Mouse (Mus musculus): Measurements from ENCODE around the gene Slc11a2. TPM values are rescaled to one million over a fixed set of nuclear protein-coding genes. Genes with fewer than 3 reads are reported as not detected.
A peak's percentile ranks its signal among the peaks of the same experiment; 100 is the strongest.

The Slc11a2 gene
- total and polyA plus RNA-seq, 3 experiments = 8.9 to 18.6 (median 13.0) TPM

DNA sequence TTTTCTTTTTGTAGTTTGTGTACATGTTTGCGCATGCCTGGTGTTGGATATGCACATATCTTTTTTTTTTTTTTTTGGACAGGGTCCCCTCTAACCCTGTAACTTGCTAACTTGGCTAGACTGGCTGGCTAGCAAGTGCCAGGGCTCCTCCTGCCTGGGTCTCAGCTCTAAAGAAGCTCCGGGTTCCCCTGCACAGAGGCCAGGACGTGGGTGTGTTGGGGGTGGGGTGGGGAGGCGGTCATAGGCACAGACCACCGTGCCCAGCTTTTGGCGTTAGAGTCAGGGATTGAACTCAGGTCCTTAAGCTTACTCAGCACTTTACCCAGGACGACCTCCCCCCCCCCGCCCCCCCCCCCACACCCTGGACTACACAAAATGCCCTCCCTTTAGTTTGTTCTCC is 42.9 kb upstream of the Slc11a2 start:
- Histone ChIP-seq H3K9me3 (replicated peaks; ENCODE audit: low read length) (no peaks in the 10 kb centered on the region), H3K79me2 (replicated peaks; ENCODE audit: control insufficient read depth, extremely low read depth, insufficient read depth, poor library complexity, severe bottlenecking) (peaks cover 9% of the 10 kb centered on the region; the same call in 1 of the 2 replicates), H3K27ac (ENCODE audit: insufficient read depth, low read depth) (no peak overlapping the region), H3K4me3 (replicated peaks in 1 of 3; ENCODE audit: low read depth in 2 of 3, low read length in 2 of 3, poor library complexity in 1 of 3) (peak overlapping the region in 2 of 3 experiments; percentile 80 to 87), H3K27me3 (replicated peaks) (no peaks in the 10 kb centered on the region), H3K9ac (ENCODE audit: insufficient read depth, low read depth) (peak overlapping the region; percentile 74; the same call in 1 of the 2 replicates), H3K36me3 (replicated peaks in 1 of 2; ENCODE audit: control insufficient read depth in 1 of 2, insufficient read depth in 1 of 2, low read length in 1 of 2) (peaks cover 8 to 26% of the 10 kb centered on the region in 2 experiments), H3K4me1 (ENCODE audit: control insufficient read depth in 1 of 2, insufficient read depth in 2 of 2) (peaks cover 7 to 30% of the 10 kb centered on the region in 2 experiments; a peak in 2 of 4 replicates), H3K4me2 (ENCODE audit: insufficient read depth, low read depth, poor library complexity, severe bottlenecking) (peak overlapping the region; percentile 65)
- dilution Hi-C loops (cut with MboI; ENCODE audit: extremely low pct_ligation_motif_present, extremely low pct_unique_long_range_greater_than_20kb, low sequenced_read_pairs) (no loop called here), in situ Hi-C loops (cut with MboI; ENCODE audit: low pct_ligation_motif_present, low pct_unique_long_range_greater_than_20kb, low sequenced_read_pairs) (no loop called here)
- TF ChIP-seq MXI1 (IDR thresholded peaks at IDR 0.05; ENCODE audit: low read depth, low read length) = no peak
- 0 out of 2 replicates have a peak, but pooled peaks have one; percentile 25 for TF ChIP-seq MAFK (IDR thresholded peaks at IDR 0.05; ENCODE audit: insufficient replicate concordance, low read length)
- DNase-seq (ENCODE audit: extremely low read depth) = no peak

DNA sequence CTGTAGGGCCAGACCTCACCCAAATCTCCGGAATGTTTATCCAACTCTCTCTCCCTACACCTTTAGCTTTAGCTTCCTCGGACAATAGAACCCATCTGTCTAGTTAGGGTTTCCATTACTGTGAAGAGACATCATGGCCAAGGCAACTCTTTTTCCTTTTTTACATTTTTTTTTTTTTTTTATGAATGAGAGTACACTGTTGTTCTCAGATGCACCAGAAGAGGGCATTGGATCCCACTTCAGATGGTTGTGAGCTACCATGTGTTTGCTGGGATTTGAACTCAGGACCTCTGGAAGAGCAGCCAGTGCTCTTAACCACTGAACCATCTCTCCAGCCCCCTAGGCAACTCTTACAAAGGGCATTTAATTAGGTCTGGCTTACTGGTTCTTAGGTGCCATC is 40.6 kb upstream of the Slc11a2 start:
- in situ Hi-C loops (cut with MboI; ENCODE audit: low pct_ligation_motif_present, low pct_unique_long_range_greater_than_20kb, low sequenced_read_pairs) = no loop called here
- Histone ChIP-seq H3K4me3 (replicated peaks in 1 of 3; ENCODE audit: low read depth in 2 of 3, low read length in 2 of 3, poor library complexity in 1 of 3) (no peak overlapping the region), H3K4me1 (ENCODE audit: control insufficient read depth in 1 of 2, insufficient read depth in 2 of 2) (peaks cover 15 to 38% of the 10 kb centered on the region in 2 experiments), H3K27ac (ENCODE audit: insufficient read depth, low read depth) (no peak overlapping the region), H3K27me3 (replicated peaks) (no peaks in the 10 kb centered on the region), H3K4me2 (ENCODE audit: insufficient read depth, low read depth, poor library complexity, severe bottlenecking) (no peak overlapping the region), H3K79me2 (replicated peaks; ENCODE audit: control insufficient read depth, extremely low read depth, insufficient read depth, poor library complexity, severe bottlenecking) (peaks cover 8% of the 10 kb centered on the region; the same call in 1 of the 2 replicates), H3K36me3 (replicated peaks in 1 of 2; ENCODE audit: control insufficient read depth in 1 of 2, insufficient read depth in 1 of 2, low read length in 1 of 2) (peaks cover 0 to 5% of the 10 kb centered on the region in 2 experiments), H3K9me3 (replicated peaks; ENCODE audit: low read length) (no peaks in the 10 kb centered on the region), H3K9ac (ENCODE audit: insufficient read depth, low read depth) (no peak overlapping the region)
- DNase-seq (ENCODE audit: extremely low read depth) = no peak
- dilution Hi-C loops (cut with MboI; ENCODE audit: extremely low pct_ligation_motif_present, extremely low pct_unique_long_range_greater_than_20kb, low sequenced_read_pairs) = no loop called here
- no peak for TF ChIP-seq MXI1 (IDR thresholded peaks at IDR 0.05; ENCODE audit: low read depth, low read length)
- no peak for TF ChIP-seq JUN (IDR thresholded peaks at IDR 0.05; ENCODE audit: insufficient read depth, low read depth, low read length)
- TF ChIP-seq CTCF (conservative IDR thresholded peaks at IDR 0.05 in 1 of 2, IDR thresholded peaks at IDR 0.05 in 1 of 2; ENCODE audit: low read depth in 2 of 2, low read length in 2 of 2) = peak; percentile 33 to 46; a peak in 2 of 4 replicates
- peak; percentile 91 for TF ChIP-seq ZNF384 (IDR thresholded peaks at IDR 0.05; ENCODE audit: low read depth, low read length)
- no peak for TF ChIP-seq JUND (conservative IDR thresholded peaks at IDR 0.05; ENCODE audit: low read depth, low read length)
- TF ChIP-seq USF2 (conservative IDR thresholded peaks at IDR 0.05; ENCODE audit: low read depth, low read length) = no peak
- no peak for TF ChIP-seq BHLHE40 (IDR thresholded peaks at IDR 0.05; ENCODE audit: low read depth, low read length)
- TF ChIP-seq MAZ (IDR thresholded peaks at IDR 0.05; ENCODE audit: low read depth, low read length) = no peak
- no peak for TF ChIP-seq RCOR1 (conservative IDR thresholded peaks at IDR 0.05; ENCODE audit: low read depth, low read length)

DNA sequence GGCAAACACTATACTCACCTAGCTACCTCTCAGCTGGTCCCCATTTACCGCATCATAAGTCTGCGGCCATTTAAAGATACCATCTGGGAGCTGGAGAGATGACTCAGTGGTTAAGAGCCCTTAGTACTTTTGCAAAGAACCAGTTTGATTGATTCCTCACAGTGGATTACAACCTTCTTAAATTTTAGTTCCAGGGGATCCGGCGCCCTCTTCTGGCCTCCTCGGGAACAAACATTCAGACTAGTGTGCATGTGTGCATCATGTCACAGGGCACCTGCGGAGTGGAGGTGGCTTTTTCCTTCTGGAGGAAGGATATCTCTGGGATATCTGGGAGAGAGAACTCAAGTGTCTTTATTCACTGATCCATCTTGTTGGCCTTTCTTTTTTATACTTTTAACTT is 38.8 kb upstream of the Slc11a2 start:
- H3K9ac ChIP-seq (ENCODE audit: insufficient read depth, low read depth) = no peak overlapping the region
- no peak overlapping the region for H3K4me2 ChIP-seq (ENCODE audit: insufficient read depth, low read depth, poor library complexity, severe bottlenecking)
- no peak overlapping the region for H3K27ac ChIP-seq (ENCODE audit: insufficient read depth, low read depth)
- in situ Hi-C loops (cut with MboI; ENCODE audit: low pct_ligation_motif_present, low pct_unique_long_range_greater_than_20kb, low sequenced_read_pairs) = loop anchor here (5.0 kb wide), 3 partner anchors 149 to 289 kb away; no protein-coding TSS in a partner anchor
- DNase-seq (ENCODE audit: extremely low read depth) = peak; percentile 74
- no peaks in the 10 kb centered on the region for H3K9me3 ChIP-seq (replicated peaks; ENCODE audit: low read length)
- no peaks in the 10 kb centered on the region for H3K79me2 ChIP-seq (replicated peaks; ENCODE audit: control insufficient read depth, extremely low read depth, insufficient read depth, poor library complexity, severe bottlenecking)
- dilution Hi-C loops (cut with MboI; ENCODE audit: extremely low pct_ligation_motif_present, extremely low pct_unique_long_range_greater_than_20kb, low sequenced_read_pairs) = no loop called here
- H3K4me1 ChIP-seq (ENCODE audit: control insufficient read depth in 1 of 2, insufficient read depth in 2 of 2) = peaks cover 11 to 26% of the 10 kb centered on the region in 2 experiments
- no peak overlapping the region for H3K4me3 ChIP-seq (replicated peaks in 1 of 3; ENCODE audit: low read depth in 2 of 3, low read length in 2 of 3, poor library complexity in 1 of 3)
- H3K27me3 ChIP-seq (replicated peaks) = peaks cover 2% of the 10 kb centered on the region
- TF ChIP-seq CTCF (conservative IDR thresholded peaks at IDR 0.05 in 1 of 2, IDR thresholded peaks at IDR 0.05 in 1 of 2; ENCODE audit: low read depth in 2 of 2, low read length in 2 of 2) (peak; percentile 63 to 77), SMC3 (IDR thresholded peaks at IDR 0.05; ENCODE audit: low read depth, low read length) (peak; percentile 58), BHLHE40 (IDR thresholded peaks at IDR 0.05; ENCODE audit: low read depth, low read length) (no peak; the same call in 1 of the 2 replicates), E2F4 (IDR thresholded peaks at IDR 0.05; ENCODE audit: insufficient replicate concordance, low read depth, low read length) (no peak), RAD21 (IDR thresholded peaks at IDR 0.05; ENCODE audit: low read depth, low read length) (peak; percentile 60)
- no peaks in the 10 kb centered on the region for H3K36me3 ChIP-seq (replicated peaks in 1 of 2; ENCODE audit: control insufficient read depth in 1 of 2, insufficient read depth in 1 of 2, low read length in 1 of 2)

Measured in CH12.LX (cell line).